Mouse (Mus musculus) liver (tissue): Measurements from ENCODE around the gene Pard3.
A peak's percentile ranks its signal among the peaks of the same experiment; 100 is the strongest.

Source experiments
- DNase-seq: peaks from one replicate; pipeline ENCODE4 v3.0.0-alpha.2; 2020; ENCODE audit warnings: mixed read lengths

The Pard3 gene

GRCm38 (mm10) chr8:127185897-127186296 lies 122.2 kb downstream of the Pard3 start:
- no peak for DNase-seq

DNA sequence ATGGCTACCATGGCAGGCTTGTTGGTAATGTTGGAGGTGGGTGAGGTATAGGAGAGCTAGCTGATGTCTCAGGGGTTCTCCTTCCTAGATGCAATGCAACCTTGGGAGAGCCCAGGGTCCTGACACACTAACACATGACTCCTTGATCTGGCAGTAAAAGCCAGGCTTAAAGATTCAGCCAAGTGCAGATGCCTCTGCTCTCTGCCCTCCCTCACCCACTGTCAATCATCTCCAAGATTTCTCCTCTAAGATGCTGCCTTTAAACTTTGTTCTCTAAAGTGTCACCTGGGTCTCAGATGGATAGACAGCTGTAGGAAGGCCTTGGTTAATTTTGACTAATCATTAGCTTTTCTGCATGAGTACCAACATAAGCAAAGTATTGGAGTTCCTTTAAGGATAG lies 125.0 kb downstream of the Pard3 start:
- no peak for DNase-seq

- DNase-seq = peak; percentile 29
Observed at GRCm38 (mm10) chr8:127190350-127190749, 126.7 kb downstream of the Pard3 start.

GRCm38 (mm10) chr8:127191387-127191786 lies 127.7 kb downstream of the Pard3 start:
- peak; percentile 35 for DNase-seq

DNA sequence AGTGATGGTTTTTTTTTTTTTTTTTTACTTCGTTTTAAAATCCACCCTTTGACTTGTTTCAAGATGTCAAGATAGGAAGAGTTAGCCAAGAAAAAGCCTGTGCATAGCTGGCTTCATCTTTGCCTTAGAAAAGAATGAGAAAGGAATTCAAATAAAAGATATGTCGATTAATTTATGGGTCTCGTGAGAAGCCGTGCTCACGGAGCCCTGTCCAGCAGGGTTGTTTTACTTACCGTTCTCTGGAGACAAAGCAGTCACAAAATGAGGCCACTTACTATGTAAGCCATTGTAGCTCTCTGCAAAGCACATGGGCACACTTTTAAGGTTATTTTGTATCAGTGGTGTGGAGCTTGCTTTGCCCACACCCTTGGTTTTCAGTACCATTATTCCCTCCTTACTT lies 128.1 kb downstream of the Pard3 start:
- no peak for DNase-seq

DNA sequence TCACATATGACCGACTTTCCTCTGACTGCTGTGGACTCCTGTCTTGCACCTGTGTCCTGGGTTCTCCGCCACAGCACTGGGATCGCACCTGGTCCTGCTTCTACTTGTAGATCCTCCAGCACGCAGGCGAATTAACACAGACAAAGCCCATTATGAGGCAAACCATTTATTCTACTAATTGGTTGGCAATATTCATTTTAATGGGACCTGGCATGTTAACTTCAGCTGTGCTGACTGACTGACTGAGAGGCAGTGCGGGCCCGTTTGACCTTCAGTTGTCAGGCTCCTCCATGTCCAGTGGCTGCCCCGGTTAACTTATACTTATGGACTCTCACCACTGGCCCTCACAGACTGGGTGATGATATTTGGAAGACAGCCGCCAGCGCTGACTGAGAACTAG lies 128.6 kb downstream of the Pard3 start:
- DNase-seq = no peak

GRCm38 (mm10) chr8:127193375-127193774 lies 129.7 kb downstream of the Pard3 start:
- DNase-seq = no peak

DNA sequence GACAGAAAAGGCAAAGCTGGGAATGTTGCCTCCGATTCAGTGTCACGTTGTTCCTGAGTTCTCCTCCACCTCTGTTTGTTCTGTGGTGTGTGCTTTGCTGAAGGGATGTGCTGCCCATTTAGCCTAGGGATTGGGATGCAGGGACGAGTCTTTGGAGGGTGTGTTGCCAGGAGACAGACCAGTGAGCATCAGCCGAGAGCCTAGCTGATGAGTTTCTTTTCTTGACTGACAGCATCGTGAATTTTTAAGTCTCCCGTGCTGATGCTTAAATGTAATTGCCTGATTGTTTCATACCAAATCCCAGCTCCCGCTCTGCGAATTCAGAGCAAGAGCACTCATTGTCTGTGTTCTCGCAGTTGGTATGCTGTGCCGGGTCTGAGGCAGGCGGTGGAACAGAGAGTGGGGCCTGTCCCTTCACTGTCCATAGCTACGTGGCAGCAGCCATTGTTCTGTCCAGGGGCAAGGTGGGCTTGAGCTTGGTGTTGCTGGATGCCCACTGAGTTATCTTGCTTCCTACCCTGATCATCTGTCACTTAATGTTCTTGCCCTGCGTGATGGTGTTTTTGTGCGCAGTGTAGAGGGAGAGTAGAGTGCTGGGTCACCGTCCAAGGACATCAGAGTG lies 131.2 kb downstream of the Pard3 start:
- DNase-seq = no peak

DNA sequence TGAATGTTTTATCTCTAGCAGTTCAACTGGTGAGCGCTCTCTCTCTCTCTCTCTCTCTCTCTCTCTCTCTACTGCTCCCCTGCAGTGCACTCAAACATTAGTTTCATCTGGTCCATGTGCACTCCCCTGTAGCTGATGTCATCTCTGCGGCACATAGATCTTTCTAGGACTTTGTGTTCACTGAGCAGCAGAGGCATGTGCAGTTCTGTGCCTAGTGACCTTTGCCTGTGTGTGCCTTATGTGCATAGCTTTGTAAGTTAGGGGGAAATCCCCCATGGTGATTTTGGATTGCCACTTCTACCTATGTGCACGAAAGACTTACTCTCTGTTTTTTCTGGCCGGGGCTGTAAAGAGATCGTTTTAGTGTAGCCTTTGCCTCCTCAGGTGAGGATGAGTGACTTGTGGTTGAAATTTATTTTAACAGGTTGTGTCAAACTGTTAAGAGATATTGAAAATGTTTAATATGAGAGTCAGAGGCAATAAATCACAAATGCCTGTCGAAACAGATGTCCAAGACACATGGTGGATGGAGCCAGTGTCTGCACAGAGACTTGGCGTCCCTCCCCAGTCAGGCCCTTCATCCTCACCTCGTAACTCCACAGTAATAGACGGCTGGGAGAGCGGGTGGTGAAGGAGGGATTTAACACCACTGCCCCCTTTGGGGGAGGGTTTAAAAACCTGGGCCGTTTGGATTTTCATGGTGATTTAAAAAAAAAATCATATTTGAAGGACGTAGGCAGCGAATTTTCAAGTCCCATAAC lies 133.0 kb downstream of the Pard3 start:
- DNase-seq = no peak

DNA sequence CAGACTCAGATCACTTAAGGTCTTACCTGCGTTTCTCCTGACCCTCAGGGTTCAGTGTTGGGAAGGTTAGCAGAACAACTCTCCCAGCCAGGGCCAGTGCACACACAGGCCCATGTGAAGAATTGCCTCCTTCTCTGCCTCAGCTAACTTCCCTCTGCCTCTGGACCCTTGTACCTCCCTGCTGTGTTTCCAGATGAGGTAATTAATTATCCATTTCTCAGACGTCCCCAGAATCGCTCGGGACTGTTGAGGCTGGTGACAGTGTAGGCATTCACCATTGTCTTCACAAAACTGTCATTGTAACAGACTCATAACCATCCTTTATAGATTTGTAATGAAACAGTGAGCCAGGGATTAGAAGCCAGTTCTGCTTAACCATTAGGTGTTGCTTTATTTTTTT lies 143.8 kb downstream of the Pard3 start:
- no peak for DNase-seq

GRCm38 (mm10) chr8:127210621-127211020 lies 146.9 kb downstream of the Pard3 start:
- no peak for DNase-seq

DNA sequence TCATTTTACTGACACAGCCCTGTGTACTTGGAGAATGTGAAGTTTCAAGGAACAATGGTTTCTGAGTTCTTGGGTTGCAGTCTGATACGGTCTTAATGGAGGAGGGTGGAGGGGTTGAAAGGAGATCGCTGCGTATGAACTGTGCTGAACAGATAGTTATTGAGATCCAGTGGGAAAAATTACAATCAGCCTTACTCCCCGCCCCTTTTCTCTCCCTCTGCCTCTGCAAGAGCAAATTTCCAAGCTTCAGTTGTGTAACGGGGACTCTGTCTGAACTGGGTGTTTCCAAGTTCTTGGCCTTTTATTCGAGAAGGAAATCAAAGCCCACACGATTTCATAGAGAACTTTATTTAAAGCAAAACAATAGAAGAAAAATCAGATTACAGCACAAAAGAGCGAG lies 150.6 kb downstream of the Pard3 start:
- DNase-seq = no peak

GRCm38 (mm10) chr8:127214748-127215433 lies 151.2 kb downstream of the Pard3 start:
- no peak for DNase-seq

- no peak for DNase-seq
Observed at GRCm38 (mm10) chr8:127220206-127220605, 156.5 kb downstream of the Pard3 start.

- no peak for DNase-seq
Observed at GRCm38 (mm10) chr8:127220615-127221014, 156.9 kb downstream of the Pard3 start.

DNA sequence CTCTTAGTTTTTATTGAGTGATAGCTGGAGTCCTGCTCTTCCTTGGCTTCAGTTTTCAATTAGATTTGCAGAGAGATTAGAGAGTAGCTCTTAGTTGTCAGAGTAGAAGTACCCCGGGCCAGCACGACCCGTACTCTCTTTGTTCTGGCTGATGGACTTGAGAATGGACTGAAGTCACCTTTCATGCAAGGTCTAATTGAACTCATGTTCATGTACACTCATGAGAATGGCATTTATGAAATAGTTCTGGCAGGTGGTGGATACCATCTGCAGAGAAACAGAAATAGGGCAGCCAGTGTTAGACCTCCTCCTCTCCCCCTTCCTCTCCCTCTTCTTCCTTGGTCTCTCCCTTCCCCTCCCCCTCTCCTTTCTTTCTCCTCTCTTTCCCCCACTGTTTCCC lies 158.7 kb downstream of the Pard3 start:
- no peak for DNase-seq

- no peak for DNase-seq
Observed at GRCm38 (mm10) chr8:127226996-127227395, 163.3 kb downstream of the Pard3 start.

- no peak for DNase-seq
Observed at GRCm38 (mm10) chr8:127227407-127227806, 163.7 kb downstream of the Pard3 start.

GRCm38 (mm10) chr8:127229325-127230232 lies 165.9 kb downstream of the Pard3 start:
- DNase-seq = no peak

DNA sequence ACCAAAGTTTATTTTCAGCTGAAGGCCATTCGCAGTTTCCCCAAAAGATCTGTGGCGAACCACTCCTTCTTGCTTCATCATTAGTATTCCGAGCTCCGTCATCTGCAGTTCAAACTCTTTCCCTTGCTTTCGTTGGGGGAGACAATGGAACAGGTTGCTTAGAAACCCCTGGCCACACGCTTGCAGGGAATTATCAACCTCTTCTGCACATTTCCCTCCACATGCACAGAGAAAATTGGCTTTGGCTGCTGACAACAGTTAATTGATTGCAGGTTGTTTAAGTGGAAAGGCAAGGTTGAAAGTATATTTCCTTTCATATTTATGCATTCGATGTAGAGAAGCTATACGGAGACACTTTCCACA lies 166.5 kb downstream of the Pard3 start:
- DNase-seq = no peak

- DNase-seq = no peak
Observed at GRCm38 (mm10) chr8:127243351-127243750, 179.7 kb downstream of the Pard3 start.

- DNase-seq = no peak
Observed at GRCm38 (mm10) chr8:127243841-127244240, 180.1 kb downstream of the Pard3 start.

DNA sequence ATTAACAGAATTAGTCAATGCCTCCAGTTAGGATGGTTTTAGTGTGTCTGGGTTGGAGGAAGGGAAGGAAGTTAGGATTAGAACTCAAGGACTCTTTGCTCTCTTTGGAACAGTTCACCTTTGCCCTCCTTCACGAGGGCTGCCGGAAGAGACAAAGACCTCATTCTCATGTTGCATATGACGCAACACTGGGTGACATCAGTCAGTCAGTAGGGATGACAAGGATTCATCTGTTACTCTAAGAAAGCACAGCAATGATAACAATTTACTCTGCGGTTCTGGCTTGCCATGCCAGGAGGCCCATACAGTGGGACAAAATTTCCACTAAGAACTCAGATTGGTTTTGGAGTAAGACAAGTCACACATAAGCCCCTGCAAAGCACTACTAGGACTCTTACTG lies 187.1 kb downstream of the Pard3 start:
- DNase-seq = no peak
